Mouse (Mus musculus) lung, postnatal 0 days (tissue): ENCODE measurements around the gene Ubc. TPM values are rescaled to one million over a fixed set of nuclear protein-coding genes. Genes with fewer than 3 reads are reported as not detected.
"Not testable (repeated sequence)": the region's sequence is repeated elsewhere in the genome, so short reads cannot be mapped to it uniquely, and the experiment has no call there.

Experiments used
- ATAC-seq: fragments of 200-750 bp; cut with Nextera tagmentation; 2 replicates; pipeline ENCODE4 v1.8.0; 2017; ENCODE audit warnings: moderate library complexity
- DNase-seq: peaks from one replicate; pipeline ENCODE4 v3.0.0-alpha.2; 2016; ENCODE audit warnings: low spot score
- H3K27ac ChIP-seq: fragments of 300-500 bp; sonication (generic); 2 replicates; pipeline ENCODE4 v1.5.1; 2014; ENCODE audit warnings: antibody characterized with exemption, mild to moderate bottlenecking, low read length, mixed read lengths
- H3K27me3 ChIP-seq: fragments of 300-500 bp; sonication (generic); replicated peaks from 2 replicates; pipeline ENCODE4 v1.6.1; 2014; ENCODE audit warnings: low read length, mixed read lengths; ENCODE audit not compliant: insufficient read depth
- H3K36me3 ChIP-seq: fragments of 300-500 bp; sonication (generic); 2 replicates; pipeline ENCODE4 v1.6.1; 2014; ENCODE audit warnings: low read length, mixed read lengths; ENCODE audit not compliant: insufficient read depth
- H3K4me1 ChIP-seq: fragments of 300-500 bp; sonication (generic); 2 replicates; pipeline ENCODE4 v1.6.1; 2014; ENCODE audit warnings: antibody characterized with exemption, low read depth, low read length, mixed read lengths; ENCODE audit not compliant: insufficient read depth
- H3K4me2 ChIP-seq: fragments of 300-500 bp; sonication (generic); replicated peaks from 2 replicates; pipeline ENCODE4 v1.6.1; 2014; ENCODE audit warnings: low read depth, mild to moderate bottlenecking, low read length, moderate library complexity, mixed read lengths
- H3K4me3 ChIP-seq: fragments of 300-500 bp; sonication (generic); 2 replicates; pipeline ENCODE4 v1.5.1; 2014; ENCODE audit warnings: low read depth, low read length
- H3K9ac ChIP-seq: fragments of 300-500 bp; sonication (generic); replicated peaks from 2 replicates; pipeline ENCODE4 v1.6.1; 2014; ENCODE audit warnings: low read depth, mild to moderate bottlenecking
- H3K9me3 ChIP-seq: fragments of 300-500 bp; sonication (generic); 2 replicates; pipeline ENCODE4 v1.6.1; 2016; ENCODE audit warnings: low read length, mixed read lengths
- CTCF ChIP-seq: IDR thresholded peaks from 2 replicates; pipeline ENCODE4 v1.5.1; 2016; ENCODE audit warnings: antibody characterized with exemption, mild to moderate bottlenecking
- EP300 ChIP-seq: IDR thresholded peaks from 2 replicates; pipeline ENCODE4 v1.6.1; 2016; ENCODE audit warnings: antibody characterized with exemption, mild to moderate bottlenecking, control low read depth
- WGBS: fragments of 180-500 bp; shearing (Covaris S2); extraction: QIAGEN DNeasy Blood & Tissue Kit; methylation state at CpG from one replicate; pipeline ENCODE4 v1.1.7; 2014; 5-methylcytosine and 5-hydroxymethylcytosine counted together
- polyA plus RNA-seq: library from polyadenylated mRNA; unstranded; fragments of >200 nt; fragmentation: Nextera tagmentation; extraction: Ambion mirVana; gene quantifications from 2 replicates; pipeline ENCODE4 v1.2.1, GENCODE M21; 2015

The Ubc gene
- polyA plus RNA-seq, result 751 and 865 TPM in 2 replicates

GRCm38 (mm10) chr5:125389579-125390441 is at the start of gene Ubc:
TSS of gene Ubc (minus strand) at chr5:125390202.
- Histone ChIP-seq H3K36me3 (peaks cover 15% of the 10 kb centered on the region; the same call in 1 of the 2 replicates), H3K27me3 (no peaks in the 10 kb centered on the region), H3K9me3 (no peaks in the 10 kb centered on the region), H3K4me1 (peaks cover 14% of the 10 kb centered on the region; the same call in 1 of the 2 replicates), H3K9ac (peak within 1 kb of the TSS; percentile 100), H3K4me2 (peak within 1 kb of the TSS; percentile 89), H3K4me3 (peak within 1 kb of the TSS; percentile 99), H3K27ac (peak within 1 kb of the TSS; percentile 99)
- DNase-seq (peak; percentile 95), ATAC-seq (peak; percentile 43)
- peak; percentile 19; the same call in 1 of the 2 replicates for TF ChIP-seq CTCF
- peak; percentile 35; the same call in 1 of the 2 replicates for TF ChIP-seq EP300
- WGBS, result 0% methylated on average over 52 of the region's 69 CpGs

GRCm38 (mm10) chr5:125434347-125434746 is 44.3 kb upstream of the Ubc start:
- not testable (repeated sequence) for H3K27me3 ChIP-seq, H3K4me1 ChIP-seq, H3K9me3 ChIP-seq, H3K4me2 ChIP-seq, H3K9ac ChIP-seq, H3K36me3 ChIP-seq, DNase-seq, ATAC-seq
- peak; percentile 48 for TF ChIP-seq CTCF
- 0 out of 2 replicates have a peak overlapping the region, but pooled peaks have one; percentile 51 for H3K27ac ChIP-seq
- 30% methylated on average over 9 of the region's 15 CpGs for WGBS
- H3K4me3 ChIP-seq, result peak overlapping the region; percentile 69; the same call in 1 of the 2 replicates

GRCm38 (mm10) chr5:125433793-125434337 is 43.9 kb upstream of the Ubc start, which contains the start of gene Dhx37:
TSS of gene Dhx37 (minus strand) at chr5:125434121.
- WGBS, result under 1% methylated on average over 46 of the region's 46 CpGs
- Histone ChIP-seq H3K9ac (peak within 1 kb of the TSS; percentile 78), H3K27me3 (no peaks in the 10 kb centered on the region), H3K27ac (peak within 1 kb of the TSS; percentile 51; the same call in 1 of the 2 replicates), H3K4me2 (peak within 1 kb of the TSS; percentile 99), H3K36me3 (no peaks in the 10 kb centered on the region; the same call in none of the 2 replicates), H3K4me1 (peaks cover 9% of the 10 kb centered on the region; the same call in 1 of the 2 replicates), H3K4me3 (peak within 1 kb of the TSS; percentile 69), H3K9me3 (no peaks in the 10 kb centered on the region)
- no peak for TF ChIP-seq EP300
- TF ChIP-seq CTCF, result no peak
- peak; percentile 98 for ATAC-seq
- DNase-seq, result peak; percentile 99

- not testable (repeated sequence) for H3K4me1 ChIP-seq, H3K36me3 ChIP-seq, DNase-seq, H3K9ac ChIP-seq, ATAC-seq, H3K4me3 ChIP-seq, H3K4me2 ChIP-seq, H3K9me3 ChIP-seq, H3K27ac ChIP-seq, H3K27me3 ChIP-seq
- 93% methylated on average over 2 of the region's 2 CpGs for WGBS
Observed at GRCm38 (mm10) chr5:125432324-125432723, 42.3 kb upstream of the Ubc start.

GRCm38 (mm10) chr5:125426343-125426742 is 36.3 kb upstream of the Ubc start:
- no peaks in the 10 kb centered on the region for H3K4me1 ChIP-seq
- no peak overlapping the region for H3K27ac ChIP-seq
- no peak for ATAC-seq
- H3K36me3 ChIP-seq, result peaks cover 62% of the 10 kb centered on the region
- 92% methylated on average over 10 of the region's 10 CpGs for whole genome bisulfite sequencing
- no peaks in the 10 kb centered on the region for H3K9me3 ChIP-seq
- no peak overlapping the region for H3K4me2 ChIP-seq
- no peak overlapping the region for H3K4me3 ChIP-seq
- DNase-seq, result no peak
- H3K9ac ChIP-seq, result no peak overlapping the region
- no peak for TF ChIP-seq EP300
- no peak for TF ChIP-seq CTCF
- no peaks in the 10 kb centered on the region for H3K27me3 ChIP-seq

- no peak for ATAC-seq
- Histone ChIP-seq H3K4me3 (no peak overlapping the region), H3K27ac (no peak overlapping the region), H3K27me3 (no peaks in the 10 kb centered on the region), H3K4me2 (no peak overlapping the region), H3K4me1 (no peaks in the 10 kb centered on the region), H3K9ac (no peak overlapping the region), H3K36me3 (peaks cover 62% of the 10 kb centered on the region), H3K9me3 (no peaks in the 10 kb centered on the region)
- WGBS, result 96% methylated on average over 10 of the region's 10 CpGs
- DNase-seq, result no peak
- no peak for TF ChIP-seq CTCF
- TF ChIP-seq EP300, result no peak
Observed at GRCm38 (mm10) chr5:125425698-125426276, 35.8 kb upstream of the Ubc start.
